Mouse (Mus musculus): ENCODE measurements around the gene Hfe2.

DNA sequence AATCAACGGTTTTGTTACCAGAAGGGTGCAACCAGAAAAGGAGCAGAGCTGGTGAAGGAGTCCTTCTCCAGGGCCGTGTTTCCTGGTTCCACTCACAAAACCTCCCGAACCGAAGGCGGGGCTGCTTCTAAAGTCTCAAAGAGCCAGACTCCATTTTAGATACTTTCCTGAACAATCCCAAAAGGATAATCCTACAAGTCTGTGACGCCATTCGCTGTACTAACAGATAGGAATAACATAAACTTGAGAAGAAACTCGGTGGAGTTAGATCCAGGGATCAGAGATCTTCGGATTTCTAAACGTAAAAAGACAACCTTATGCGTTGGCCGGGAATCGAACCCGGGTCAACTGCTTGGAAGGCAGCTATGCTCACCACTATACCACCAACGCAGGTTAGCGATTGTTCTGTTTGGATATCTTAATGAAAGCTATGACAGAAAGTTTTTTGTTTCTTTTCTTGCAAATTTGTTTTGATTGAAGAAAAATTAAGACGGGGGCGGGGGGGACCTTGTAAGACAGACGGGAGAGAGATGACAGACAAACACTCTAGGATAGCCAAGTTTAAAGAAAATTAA, 24.2 kb upstream of the Hfe2 start:
- TF ChIP-seq POLR2A (IDR thresholded peaks at IDR 0.05; ENCODE audit: low read depth, low read length) (no peak), CTCF (IDR thresholded peaks at IDR 0.05; ENCODE audit: extremely low read depth, insufficient read depth, insufficient read length, insufficient replicate concordance) (no peak)

All from spleen, adult 2 months (tissue).